In the genomic region with DNA sequence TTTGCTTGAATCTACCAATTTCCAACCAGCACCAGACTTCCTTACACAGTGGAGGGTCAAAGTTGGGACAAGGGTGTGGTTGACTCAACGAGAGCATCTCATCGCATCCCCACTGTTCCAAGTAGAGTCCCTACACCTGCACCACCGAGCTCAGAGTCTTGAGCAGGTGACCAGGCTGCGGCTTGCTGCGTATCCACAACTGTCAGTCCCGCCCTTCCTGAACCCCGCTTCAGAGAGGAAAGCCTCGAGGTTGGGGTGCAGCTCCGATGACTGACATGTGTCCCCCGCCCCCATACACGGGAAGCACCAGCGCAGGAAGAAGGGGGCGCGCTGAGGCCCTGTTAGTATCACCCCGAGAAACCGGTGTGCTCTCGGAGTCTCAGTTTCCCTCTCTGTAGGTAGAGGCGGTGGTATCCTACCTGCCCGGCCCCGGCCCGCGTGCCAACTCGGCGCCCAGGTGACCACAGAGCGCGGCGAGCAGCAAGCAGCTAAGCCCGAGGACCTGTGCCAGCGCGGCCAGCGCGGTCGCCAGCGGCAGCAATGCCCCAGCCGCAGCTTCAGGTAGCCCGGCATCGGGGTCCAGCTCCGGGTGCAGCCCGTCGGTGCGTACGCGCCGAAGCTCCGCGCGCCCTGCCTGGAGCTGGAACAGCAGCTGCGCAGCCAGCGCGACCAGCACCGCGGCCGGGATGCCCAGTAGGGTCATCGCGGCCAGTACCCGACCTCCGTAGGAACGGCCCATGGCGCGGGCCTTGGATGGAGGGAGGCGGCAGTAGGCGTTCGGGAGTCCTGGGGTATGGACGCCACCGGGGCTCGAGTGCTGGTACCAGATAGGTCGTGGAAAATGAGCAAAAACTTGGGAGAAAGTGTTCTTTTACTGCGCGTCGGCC, we compare ENCODE assay signal across 8 mouse cellular contexts. TPM values are rescaled to one million over a fixed set of nuclear protein-coding genes. Genes with fewer than 3 reads are reported as not detected.
A peak's percentile ranks its signal among the peaks of the same experiment; 100 is the strongest.
DNase-seq lines count a peak whose midpoint lies in the region; ATAC-seq and TF ChIP-seq lines count a peak whose summit lies in the region.

A gene (minus strand): TSS at position 801 of the 887 bp plus-strand sequence.

- peak within 1 kb of the TSS; percentile 64 for H3K9ac ChIP-seq in heart, embryonic 13.5 days
- H3K9ac ChIP-seq in forebrain, embryonic 15.5 days (replicated peaks), result no peak within 1 kb of the TSS
- H3K9ac ChIP-seq in liver, postnatal 0 days (replicated peaks), result no peak within 1 kb of the TSS

- H3K27me3 ChIP-seq in heart, embryonic 13.5 days (replicated peaks), result peaks cover 80% of the 10 kb centered on the region
- H3K27me3 ChIP-seq in E14TG2a.4 (ENCODE audit: insufficient read depth, low read length), result peaks cover 73% of the 10 kb centered on the region
- peaks cover 81% of the 10 kb centered on the region for H3K27me3 ChIP-seq in forebrain, embryonic 15.5 days
- peaks cover 32% of the 10 kb centered on the region for H3K27me3 ChIP-seq in liver, postnatal 0 days (ENCODE audit: insufficient read depth, low read length)

- peak within 1 kb of the TSS; percentile 70 for H3K4me2 ChIP-seq in heart, embryonic 13.5 days
- peak within 1 kb of the TSS; percentile 33 for H3K4me2 ChIP-seq in forebrain, embryonic 15.5 days (replicated peaks)
- peak within 1 kb of the TSS; percentile 80 for H3K4me2 ChIP-seq in liver, postnatal 0 days (ENCODE audit: low read depth, low read length)

- no peak within 1 kb of the TSS for H3K27ac ChIP-seq in heart, embryonic 13.5 days (replicated peaks)
- no peak within 1 kb of the TSS for H3K27ac ChIP-seq in forebrain, embryonic 15.5 days (replicated peaks)
- no peak within 1 kb of the TSS for H3K27ac ChIP-seq in liver, postnatal 0 days (ENCODE audit: low read depth)

- DNase-seq in heart, adult 18-20 months, result no peak
- no peak for DNase-seq in liver, postnatal 0 days
- DNase-seq in thymus, postnatal 25 days, result peak; percentile 79
- no peak for DNase-seq in layer of hippocampus, adult 9-11 months
- no peak for DNase-seq in urinary bladder, postnatal 14 days (ENCODE audit: low spot score)

- H3K9me3 ChIP-seq in heart, embryonic 13.5 days, result no peaks in the 10 kb centered on the region
- no peaks in the 10 kb centered on the region for H3K9me3 ChIP-seq in E14TG2a.4 (ENCODE audit: low read length)
- H3K9me3 ChIP-seq in forebrain, embryonic 15.5 days, result no peaks in the 10 kb centered on the region
- H3K9me3 ChIP-seq in liver, postnatal 0 days (ENCODE audit: low read length), result no peaks in the 10 kb centered on the region

- H3K4me3 ChIP-seq in heart, embryonic 13.5 days, result peak within 1 kb of the TSS; percentile 49
- peak within 1 kb of the TSS; percentile 85 for H3K4me3 ChIP-seq in E14TG2a.4 (replicated peaks; ENCODE audit: low read length)
- H3K4me3 ChIP-seq in forebrain, embryonic 15.5 days, result peak within 1 kb of the TSS; percentile 26
- H3K4me3 ChIP-seq in liver, postnatal 0 days (ENCODE audit: low read depth, low read length), result peak within 1 kb of the TSS; percentile 44

- H3K36me3 ChIP-seq in heart, embryonic 13.5 days, result no peaks in the 10 kb centered on the region
- no peaks in the 10 kb centered on the region for H3K36me3 ChIP-seq in E14TG2a.4 (ENCODE audit: insufficient read depth, low read length)
- H3K36me3 ChIP-seq in forebrain, embryonic 15.5 days, result no peaks in the 10 kb centered on the region
- no peaks in the 10 kb centered on the region for H3K36me3 ChIP-seq in liver, postnatal 0 days (replicated peaks; ENCODE audit: insufficient read depth, low read length)

- TF ChIP-seq EP300 in liver, postnatal 0 days (IDR thresholded peaks at IDR 0.05; ENCODE audit: low read depth), result no peak

- WGBS in heart, embryonic 13.5 days, result 3% methylated on average over 70 of the region's 70 CpGs
- WGBS in forebrain, embryonic 15.5 days, result 3% methylated on average over 70 of the region's 70 CpGs
- WGBS in liver, postnatal 0 days (ENCODE audit: insufficient replicate concordance), result 4% methylated on average over 70 of the region's 70 CpGs

- ATAC-seq in heart, embryonic 13.5 days (ENCODE audit: extremely low read depth, insufficient number of reproducible peaks, low FRiP score, low TSS enrichment), result 0 out of 2 replicates have a peak, but pooled peaks have one; percentile 5
- no peak for ATAC-seq in forebrain, embryonic 15.5 days (replicated peaks)
- peak; percentile 17 for ATAC-seq in liver, postnatal 0 days

- no peak for TF ChIP-seq CTCF in E14TG2a.4 (conservative IDR thresholded peaks at IDR 0.05; ENCODE audit: low read length)
- peak; percentile 33; the same call in 1 of the 2 replicates for TF ChIP-seq CTCF in liver, postnatal 0 days (IDR thresholded peaks at IDR 0.05; ENCODE audit: low read depth)

- peaks cover 26% of the 10 kb centered on the region for H3K4me1 ChIP-seq in heart, embryonic 13.5 days
- H3K4me1 ChIP-seq in E14TG2a.4 (replicated peaks; ENCODE audit: low read depth, low read length), result peaks cover 37% of the 10 kb centered on the region
- peaks cover 19% of the 10 kb centered on the region for H3K4me1 ChIP-seq in forebrain, embryonic 15.5 days
- H3K4me1 ChIP-seq in liver, postnatal 0 days (ENCODE audit: insufficient read depth), result peaks cover 16% of the 10 kb centered on the region

RNA-seq across cellular contexts. Expression of the gene that starts here (rescaled TPM):
- polyA plus RNA-seq in heart, embryonic 13.5 days (2015; fragmentation: Nextera tagmentation; extraction: Ambion mirVana), result 0.27 and 0.41 TPM in 2 replicates
- total RNA-seq in heart, adult 18-20 months (2021), result under 1 TPM; 0.42 to 0.51 TPM
- 0.11 and 0.20 TPM in 2 replicates for polyA plus RNA-seq in forebrain, embryonic 15.5 days (2015; fragmentation: Nextera tagmentation; extraction: Ambion mirVana)
- polyA plus RNA-seq in liver, postnatal 0 days (2015; fragmentation: Nextera tagmentation; extraction: Ambion mirVana), result 0.62 and 0.66 TPM in 2 replicates

Comparison
In these comparisons a context has a peak if more than half of its experiments do, and no peak if none do; other contexts are left out.
1. Peak in ATAC-seq, H3K4me3 ChIP-seq, H3K9ac ChIP-seq and H3K4me2 ChIP-seq in heart, embryonic 13.5 days; RNA of the gene not detected or under 1 TPM.
2. Peak in ATAC-seq, H3K4me3 ChIP-seq and H3K4me2 ChIP-seq in liver, postnatal 0 days; RNA of the gene not detected or under 1 TPM.
3. H3K4me3 ChIP-seq: peak in every context shown above with its lines; median percentile 85 in E14TG2a.4; 49 in heart, embryonic 13.5 days; 44 in liver, postnatal 0 days; 26 in forebrain, embryonic 15.5 days.